Mouse (Mus musculus) adrenal gland, postnatal 36 days (tissue): ENCODE results near the gene Trim14. TPM values are rescaled to one million over a fixed set of nuclear protein-coding genes. Genes with fewer than 3 reads are reported as not detected.

Experiments used
- DNase-seq, 2 experiments: peaks; one replicate each; pipeline ENCODE4 v3.0.0; 2021; ENCODE audit warnings: mixed read lengths in 1 of 2
- total RNA-seq, 2 experiments: library from RNA; stranded (reverse); gene quantifications; 2 replicates each; pipeline ENCODE4 v1.2.3; 2021

Trim14 gene
- total RNA-seq, 2 experiments from 2014 or later: 3.6 to 5.2 TPM

- DNase-seq: no peak
Measured at GRCm38 (mm10) chr4:46529722-46530121, 6.2 kb downstream of the Trim14 start.

GRCm38 (mm10) chr4:46527558-46527926, 8.4 kb downstream of the Trim14 start:
- peak in 1 of 2 experiments; percentile 26 for DNase-seq

- peak in 1 of 2 experiments; percentile 34 for DNase-seq
Measured at GRCm38 (mm10) chr4:46526798-46527557, 9.0 kb downstream of the Trim14 start.

GRCm38 (mm10) chr4:46526226-46526625, 9.7 kb downstream of the Trim14 start:
- no peak for DNase-seq

GRCm38 (mm10) chr4:46523324-46523723, 12.6 kb downstream of the Trim14 start:
- no peak for DNase-seq

- no peak for DNase-seq
Measured at GRCm38 (mm10) chr4:46521457-46521856, 14.5 kb downstream of the Trim14 start.

GRCm38 (mm10) chr4:46520491-46520890, 15.4 kb downstream of the Trim14 start:
- DNase-seq: no peak

- DNase-seq: peak; percentile 89 to 90
Measured at GRCm38 (mm10) chr4:46507736-46508460, 28.0 kb downstream of the Trim14 start.

GRCm38 (mm10) chr4:46506801-46507610, 28.9 kb downstream of the Trim14 start:
- peak; percentile 98 to 99 for DNase-seq

- no peak for DNase-seq
Measured at GRCm38 (mm10) chr4:46505361-46506057, 30.4 kb downstream of the Trim14 start.

GRCm38 (mm10) chr4:46503881-46504280, 32.1 kb downstream of the Trim14 start:
- DNase-seq: no peak

GRCm38 (mm10) chr4:46502606-46503502, 33.1 kb downstream of the Trim14 start:
- DNase-seq: no peak

GRCm38 (mm10) chr4:46498976-46499375, 37.0 kb downstream of the Trim14 start:
- peak; percentile 41 to 60 for DNase-seq

- DNase-seq: no peak
Measured at GRCm38 (mm10) chr4:46498511-46498910, 37.4 kb downstream of the Trim14 start.

- DNase-seq: peak; percentile 69 to 80
Measured at GRCm38 (mm10) chr4:46497286-46497892, 38.6 kb downstream of the Trim14 start.

GRCm38 (mm10) chr4:46495543-46495942, 40.4 kb downstream of the Trim14 start:
- no peak for DNase-seq

- DNase-seq: no peak
Measured at GRCm38 (mm10) chr4:46493071-46493470, 42.9 kb downstream of the Trim14 start.

- DNase-seq: peak; percentile 98 to 99
Measured at GRCm38 (mm10) chr4:46489028-46489925, 46.7 kb downstream of the Trim14 start, which contains the start of gene Nans. Gene Nans, plus strand, starts transcription at chr4:46489248.

GRCm38 (mm10) chr4:46487348-46487747, 48.6 kb downstream of the Trim14 start:
- peak; percentile 60 to 74 for DNase-seq
